Mouse (Mus musculus): ENCODE measurements around the gene Slc39a11.
A peak's percentile ranks its signal among the peaks of the same experiment; 100 is the strongest.

Gene Slc39a11

GRCm38 (mm10) chr11:113649353-113650210 is at the start of gene Slc39a11:
TSS of gene Slc39a11 (minus strand) at chr11:113650079.
- DNase-seq (ENCODE audit: low read depth) = no peak

DNA sequence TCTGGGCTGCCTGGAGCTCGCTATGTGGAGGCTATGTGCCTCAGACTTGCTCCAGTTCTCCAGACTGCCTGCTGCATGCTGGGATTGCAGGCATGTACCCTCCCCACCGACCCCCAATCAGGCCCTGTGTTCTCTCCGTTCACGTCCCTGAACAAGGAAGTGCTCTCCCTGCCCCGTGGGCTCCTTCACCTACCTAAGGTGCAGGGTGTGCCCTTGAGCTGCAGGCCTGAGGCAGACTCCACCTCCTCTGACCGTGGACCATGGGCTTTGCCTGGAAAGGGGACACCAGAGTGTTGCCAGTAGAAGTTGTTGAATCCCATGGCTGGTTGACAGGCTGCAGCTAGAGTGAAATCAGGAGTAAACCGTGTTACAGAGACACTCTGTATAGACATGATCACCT is 49.8 kb upstream of the Slc39a11 start:
- DNase-seq (ENCODE audit: low read depth) = no peak

- DNase-seq (ENCODE audit: low read depth) = no peak
Measured at GRCm38 (mm10) chr11:113698013-113698545, 48.2 kb upstream of the Slc39a11 start.

DNA sequence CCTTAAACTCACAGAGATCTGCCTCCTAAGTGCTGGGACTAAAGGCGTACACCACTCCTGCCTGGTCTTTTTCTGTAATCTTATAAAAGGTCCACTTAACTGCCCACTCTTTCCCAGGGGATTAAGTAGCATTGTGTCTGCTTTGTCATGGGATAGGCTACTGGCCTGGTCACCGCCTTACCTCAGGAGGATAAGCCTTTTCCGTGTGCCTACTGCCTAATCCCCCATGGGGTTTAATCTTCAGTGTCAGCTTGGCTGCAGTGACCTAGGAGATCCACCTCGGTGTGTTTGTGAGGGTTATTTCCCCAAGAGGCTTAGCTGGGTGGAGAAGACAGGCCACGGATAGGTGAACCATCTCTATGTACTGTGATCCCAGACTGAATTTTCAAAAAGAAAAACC is 47.7 kb upstream of the Slc39a11 start:
- no peak for DNase-seq (ENCODE audit: low read depth)

DNA sequence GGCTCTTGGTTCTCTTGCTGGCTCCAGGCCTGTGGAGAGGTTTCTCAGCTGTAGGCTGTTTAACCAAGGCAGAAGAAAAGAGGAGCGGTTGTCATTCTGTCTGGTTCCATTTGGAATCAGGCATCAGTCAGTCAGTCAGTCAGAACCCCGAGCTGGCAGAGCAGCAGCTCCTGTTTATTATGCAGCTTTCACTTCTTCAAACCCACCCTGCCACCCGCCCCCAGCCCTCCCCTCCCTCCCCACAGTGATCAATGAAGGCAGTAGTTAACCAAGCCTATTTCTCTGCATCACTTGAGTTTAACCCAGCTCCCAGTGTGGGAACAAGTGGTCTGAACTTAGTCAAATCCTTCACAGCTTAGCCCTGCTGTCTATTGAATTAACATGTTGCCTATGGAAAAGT is 42.0 kb upstream of the Slc39a11 start:
- no peak for DNase-seq (ENCODE audit: low read depth)

DNA sequence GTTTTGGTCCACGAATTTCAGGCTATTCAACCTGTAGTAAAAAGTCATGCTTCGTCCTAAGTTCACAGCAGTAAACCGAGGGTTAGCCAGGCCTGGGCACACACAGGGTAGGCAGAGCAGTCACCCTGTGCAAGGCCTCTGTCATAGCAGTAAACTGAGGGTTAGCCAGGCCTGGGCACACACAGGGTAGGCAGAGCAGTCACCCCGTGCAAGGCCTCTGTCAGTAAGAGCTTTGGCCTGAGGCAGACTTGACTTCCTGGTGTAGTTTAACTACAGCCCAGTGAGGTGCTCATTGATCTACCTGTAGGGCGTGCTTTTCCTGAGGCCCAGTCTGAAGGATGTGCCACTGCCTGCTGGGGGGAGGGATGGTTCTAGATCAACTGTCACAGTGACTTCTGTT is 41.4 kb upstream of the Slc39a11 start:
- no peak for DNase-seq (ENCODE audit: low read depth)

DNA sequence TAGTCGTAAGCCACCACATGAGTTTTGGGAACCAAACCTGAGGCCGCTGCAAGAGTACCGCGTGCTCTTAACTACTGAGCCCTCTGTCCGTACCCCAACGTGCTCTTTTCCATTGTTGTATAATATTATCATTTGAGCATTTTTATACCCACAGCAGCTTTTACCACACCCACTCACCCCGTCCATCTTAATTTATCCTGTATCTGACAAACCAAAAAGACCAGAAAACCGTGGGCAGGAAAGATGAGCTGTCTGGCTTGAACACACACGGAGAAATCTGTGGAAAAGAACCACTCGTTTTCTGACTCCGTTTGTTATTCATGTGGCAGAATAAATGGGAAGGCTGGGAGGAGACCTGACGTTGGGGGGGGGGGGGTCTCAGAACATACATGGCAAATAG is 40.6 kb upstream of the Slc39a11 start:
- DNase-seq (ENCODE audit: low read depth) = no peak

DNA sequence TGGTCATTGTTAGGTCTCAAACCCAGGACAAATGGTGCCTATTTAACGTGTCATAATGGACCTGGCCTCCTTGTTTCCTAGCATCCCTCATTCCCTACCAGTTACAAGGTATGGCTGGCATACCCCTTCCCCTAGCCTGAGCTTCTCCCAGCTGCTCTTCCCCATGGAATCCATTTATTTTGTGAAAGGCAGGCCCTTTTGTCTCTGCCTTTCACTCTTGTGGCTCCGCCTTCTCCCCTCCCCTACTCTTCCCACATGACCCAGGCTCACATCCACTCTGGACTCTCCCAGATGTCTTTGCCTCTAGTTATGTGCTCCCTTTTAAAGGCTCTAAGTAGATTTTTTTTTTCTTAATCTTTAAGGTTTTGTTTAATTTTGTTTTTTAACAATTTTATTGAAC is 37.2 kb upstream of the Slc39a11 start:
- DNase-seq (ENCODE audit: low read depth) = no peak

GRCm38 (mm10) chr11:113684707-113685426 is 35.0 kb upstream of the Slc39a11 start:
- DNase-seq (ENCODE audit: low read depth) = no peak

- peak; percentile 80 for DNase-seq (ENCODE audit: low read depth)
Measured at GRCm38 (mm10) chr11:113683957-113684706, 34.3 kb upstream of the Slc39a11 start, which contains the start of the genes Fam104a and D11Wsu47e. TSS of gene Fam104a (minus strand) at chr11:113684155. TSS of gene D11Wsu47e (plus strand) at chr11:113684412.

- no peak for DNase-seq (ENCODE audit: low read depth)
Measured at GRCm38 (mm10) chr11:113683627-113683956, 33.7 kb upstream of the Slc39a11 start.

DNA sequence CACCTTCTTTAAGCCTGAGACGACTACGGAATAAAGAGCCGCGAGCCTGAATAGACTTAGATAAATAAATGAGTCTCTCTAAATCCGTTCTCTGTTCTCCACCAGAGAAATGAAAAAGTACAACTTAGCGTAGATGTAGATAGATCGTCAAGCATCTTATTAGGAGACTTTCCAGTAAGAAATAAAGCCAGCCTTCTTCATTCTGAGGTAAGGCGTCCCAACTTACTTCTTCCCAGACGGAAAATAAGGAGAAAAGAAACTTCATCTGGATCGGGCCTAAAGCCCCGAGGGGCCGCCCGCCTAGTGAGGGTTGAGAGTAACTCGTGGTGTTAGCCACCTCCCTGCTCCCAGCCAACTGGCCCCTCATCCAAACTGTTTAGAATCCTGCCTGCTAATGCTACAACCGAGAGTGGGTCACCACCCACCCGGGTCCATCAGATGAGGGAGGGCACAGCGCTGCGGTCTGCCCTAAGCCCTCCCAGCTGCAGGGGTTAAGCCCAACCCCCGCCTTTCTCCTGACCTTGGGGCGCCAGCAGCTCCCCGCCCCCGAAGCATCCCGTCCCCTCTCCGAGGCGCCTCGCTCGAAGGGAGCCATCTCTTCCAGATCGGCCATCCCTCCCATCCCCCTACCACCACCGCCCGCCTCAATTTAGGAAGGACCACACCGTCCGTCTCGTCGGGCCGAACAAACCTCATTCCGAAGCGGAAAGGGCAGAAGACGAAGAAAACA is 33.2 kb upstream of the Slc39a11 start:
- no peak for DNase-seq (ENCODE audit: low read depth)

GRCm38 (mm10) chr11:113681979-113682378 is 32.1 kb upstream of the Slc39a11 start:
- no peak for DNase-seq (ENCODE audit: low read depth)

- DNase-seq (ENCODE audit: low read depth) = no peak
Measured at GRCm38 (mm10) chr11:113680954-113681353, 31.1 kb upstream of the Slc39a11 start.

GRCm38 (mm10) chr11:113678373-113678772 is 28.5 kb upstream of the Slc39a11 start:
- no peak for DNase-seq (ENCODE audit: low read depth)

- DNase-seq (ENCODE audit: low read depth) = no peak
Measured at GRCm38 (mm10) chr11:113677378-113677777, 27.5 kb upstream of the Slc39a11 start.

DNA sequence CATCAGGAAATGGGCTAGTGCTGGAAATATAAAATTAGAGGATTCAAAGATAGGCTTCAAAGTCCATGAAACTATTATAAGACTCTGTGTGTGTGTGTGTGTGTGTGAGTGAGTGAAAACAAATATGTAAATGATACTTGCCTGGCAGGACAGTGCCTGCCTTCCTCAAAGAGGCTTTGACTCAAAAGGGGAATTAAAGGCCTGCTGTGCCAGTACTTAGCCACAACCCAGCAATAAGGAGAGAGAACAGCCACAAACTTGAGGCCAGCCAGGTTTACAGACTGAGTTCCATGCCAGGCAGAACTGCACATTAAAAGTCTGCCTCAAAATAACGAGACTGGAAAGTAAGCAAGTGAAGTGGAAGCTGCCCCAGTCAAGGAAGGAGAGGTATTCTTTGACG is 27.0 kb upstream of the Slc39a11 start:
- no peak for DNase-seq (ENCODE audit: low read depth)

DNA sequence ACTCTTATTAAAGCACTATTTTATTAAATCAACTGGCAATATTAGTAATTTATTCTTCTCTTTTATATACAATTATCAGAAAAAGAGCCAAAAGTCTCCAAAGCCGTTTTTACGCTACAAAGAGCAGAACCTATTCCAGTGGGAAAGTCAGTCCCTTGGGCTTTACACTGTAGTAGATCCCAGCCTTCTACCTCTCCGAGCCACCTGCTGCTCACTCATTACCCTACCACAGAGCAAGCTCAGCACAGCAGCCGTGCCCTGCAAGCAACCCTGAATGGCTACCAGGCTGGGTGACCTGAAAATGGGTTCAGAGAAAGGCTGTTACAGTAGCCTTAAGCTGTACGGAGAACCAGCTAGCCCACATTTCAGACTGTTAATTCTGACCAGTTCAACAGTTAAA is 24.7 kb upstream of the Slc39a11 start:
- no peak for DNase-seq (ENCODE audit: low read depth)

DNA sequence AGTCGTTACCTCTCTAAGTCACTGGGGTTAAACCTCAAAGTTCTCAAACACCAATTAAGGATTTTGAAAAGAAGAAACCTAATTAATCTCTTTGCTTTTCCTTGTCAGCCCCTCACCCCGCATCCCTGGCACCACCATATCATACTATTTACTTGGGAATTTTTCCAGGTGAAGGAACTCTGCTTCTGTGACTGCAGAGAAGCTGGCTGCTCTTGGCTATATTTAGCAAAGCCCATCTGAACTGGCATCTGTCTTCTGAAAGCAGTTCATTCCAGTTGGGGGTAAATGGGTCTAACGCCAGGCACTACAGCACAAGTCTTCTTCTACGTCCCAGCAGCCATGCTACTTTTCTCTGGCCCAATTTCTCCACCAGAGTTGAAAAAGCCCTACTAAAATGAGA is 23.7 kb upstream of the Slc39a11 start:
- DNase-seq (ENCODE audit: low read depth) = no peak

DNA sequence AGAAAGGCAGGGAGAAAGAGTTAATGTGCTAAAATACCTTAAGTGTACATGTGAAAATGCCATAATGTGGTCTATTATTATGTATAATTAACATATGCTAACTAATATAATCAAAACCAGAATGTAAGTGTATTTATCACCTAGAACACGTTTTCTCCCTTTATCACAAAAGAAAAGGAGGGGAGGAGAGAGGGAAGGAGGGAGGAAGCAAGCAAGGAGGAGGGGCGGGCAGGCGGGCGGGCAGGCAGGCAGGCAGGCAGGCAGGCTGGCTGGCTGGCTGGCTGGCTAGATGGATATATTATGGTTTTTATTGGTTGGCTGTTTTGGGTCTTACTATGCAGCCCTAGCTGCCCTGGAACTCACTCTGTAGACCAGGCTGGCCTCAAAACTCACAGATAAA is 19.8 kb upstream of the Slc39a11 start:
- no peak for DNase-seq (ENCODE audit: low read depth)

DNA sequence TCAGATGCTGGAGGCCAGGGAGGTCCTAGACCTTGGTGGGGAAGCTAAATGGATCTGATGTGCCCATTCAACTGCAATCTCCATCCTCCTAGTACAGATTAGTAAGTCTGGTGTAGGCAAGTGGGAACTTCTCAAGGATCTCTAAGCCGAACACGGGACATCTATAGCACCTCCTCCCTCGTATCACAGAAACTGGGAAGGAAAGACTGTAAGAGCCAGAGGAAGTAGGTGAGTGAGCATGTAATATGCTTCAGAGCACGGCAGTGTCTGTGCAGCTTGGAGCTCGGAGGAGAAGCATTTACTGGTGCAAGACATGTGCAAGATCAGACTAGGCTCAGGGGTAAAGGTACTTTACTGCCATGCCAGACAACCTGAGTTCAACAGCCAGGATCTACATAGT is 19.0 kb upstream of the Slc39a11 start:
- DNase-seq (ENCODE audit: low read depth) = no peak

- DNase-seq (ENCODE audit: low read depth) = no peak
Measured at GRCm38 (mm10) chr11:113667704-113668103, 17.8 kb upstream of the Slc39a11 start.

Data from fibroblast of lung, adult 2 months (primary cell).